Mouse (Mus musculus): ENCODE measurements around the gene Rcbtb2. TPM values are rescaled to one million over a fixed set of nuclear protein-coding genes. Genes with fewer than 3 reads are reported as not detected.

The Rcbtb2 gene
- total and polyA plus RNA-seq, 2 experiments from 2014 or later: 47.8 to 57.5 TPM

DNA sequence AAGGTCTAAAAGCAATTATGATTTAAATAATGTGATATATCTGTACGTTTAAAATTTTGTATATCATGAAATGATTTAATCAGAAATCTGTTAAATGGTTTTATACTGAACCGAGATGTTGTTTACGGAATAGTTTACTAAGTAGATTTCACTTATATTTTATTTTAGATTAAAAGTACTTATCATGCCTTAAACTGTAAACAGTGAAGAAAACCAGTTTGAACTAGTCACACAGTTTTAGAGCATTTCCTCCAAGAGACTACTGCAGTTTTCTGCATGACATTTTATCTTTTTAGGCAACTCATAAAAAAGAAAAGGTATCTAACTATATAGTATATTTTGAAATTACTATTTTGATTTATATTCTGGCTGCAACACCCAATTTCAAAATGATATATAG is 117.0 kb downstream of the Rcbtb2 start:
- 35% methylated on average over 3 of the region's 3 CpGs for WGBS

DNA sequence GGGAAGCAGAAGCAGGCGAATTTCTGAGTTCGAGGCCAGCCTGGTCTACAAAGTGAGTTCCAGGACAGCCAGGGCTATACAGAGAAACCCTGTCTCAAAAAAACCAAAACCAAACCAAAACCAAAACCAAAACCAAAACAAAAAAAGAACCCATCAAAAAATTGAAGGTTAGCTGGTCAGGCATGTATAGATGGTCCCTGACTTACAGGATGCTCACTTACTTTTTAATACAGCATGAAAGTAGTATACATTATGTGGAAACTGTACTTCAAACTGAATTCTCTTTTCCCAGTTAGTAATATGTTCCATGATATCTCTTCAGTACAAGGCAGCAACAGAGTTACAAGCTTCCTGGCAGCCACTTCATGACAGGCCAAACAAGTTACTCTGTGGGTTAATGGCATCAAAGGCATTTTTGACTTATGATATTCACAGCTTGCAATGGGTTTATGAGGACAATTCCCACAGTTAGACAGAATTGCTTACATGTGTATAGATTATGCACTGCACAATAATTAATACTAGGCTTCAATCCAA is 121.3 kb downstream of the Rcbtb2 start:
- Histone ChIP-seq H3K4me2 (ENCODE audit: low read depth, low read length) (no peak overlapping the region), H3K4me3 (ENCODE audit: low read depth, low read length) (no peak overlapping the region), H3K4me1 (ENCODE audit: control insufficient read depth, insufficient read depth) (peaks cover 12% of the 10 kb centered on the region), H3K9ac (replicated peaks; ENCODE audit: low read depth, low read length) (no peak overlapping the region), H3K9me3 (replicated peaks; ENCODE audit: control insufficient read depth, low read length) (no peaks in the 10 kb centered on the region), H3K36me3 (replicated peaks; ENCODE audit: control insufficient read depth, insufficient read depth, low read length) (peaks cover 6% of the 10 kb centered on the region; the same call in 1 of the 2 replicates), H3K27ac (ENCODE audit: low read depth) (peak overlapping the region; percentile 25; the same call in 1 of the 2 replicates), H3K27me3 (ENCODE audit: control insufficient read depth, insufficient read depth, low read length) (no peaks in the 10 kb centered on the region)
- no peak for TF ChIP-seq CTCF (IDR thresholded peaks at IDR 0.05; ENCODE audit: low read depth)
- 83% methylated on average over 2 of the region's 2 CpGs for WGBS
- DNase-seq (ENCODE audit: low spot score) (no peak), ATAC-seq (ENCODE audit: insufficient read depth, low read depth) (no peak)

More for the DNA sequence above, 117.0 kb downstream of the Rcbtb2 start:
- no peak overlapping the region for H3K27ac ChIP-seq (ENCODE audit: low read depth)
- H3K4me2 ChIP-seq (ENCODE audit: low read depth, low read length): peak overlapping the region; percentile 46; the same call in 1 of the 2 replicates
- H3K9ac ChIP-seq (replicated peaks; ENCODE audit: low read depth, low read length): no peak overlapping the region
- H3K27me3 ChIP-seq (ENCODE audit: control insufficient read depth, insufficient read depth, low read length): no peaks in the 10 kb centered on the region
- peaks cover 6% of the 10 kb centered on the region; the same call in 1 of the 2 replicates for H3K36me3 ChIP-seq (replicated peaks; ENCODE audit: control insufficient read depth, insufficient read depth, low read length)
- no peak for DNase-seq (ENCODE audit: low spot score)
- peak overlapping the region; percentile 70 for H3K4me3 ChIP-seq (ENCODE audit: low read depth, low read length)
- TF ChIP-seq EP300 (IDR thresholded peaks at IDR 0.05; ENCODE audit: low read depth) (no peak), CTCF (IDR thresholded peaks at IDR 0.05; ENCODE audit: low read depth) (no peak)
- no peak for ATAC-seq (ENCODE audit: insufficient read depth, low read depth)
- no peaks in the 10 kb centered on the region; the same call in 1 of the 2 replicates for H3K9me3 ChIP-seq (replicated peaks; ENCODE audit: control insufficient read depth, low read length)
- peaks cover 20% of the 10 kb centered on the region for H3K4me1 ChIP-seq (ENCODE audit: control insufficient read depth, insufficient read depth)

DNA sequence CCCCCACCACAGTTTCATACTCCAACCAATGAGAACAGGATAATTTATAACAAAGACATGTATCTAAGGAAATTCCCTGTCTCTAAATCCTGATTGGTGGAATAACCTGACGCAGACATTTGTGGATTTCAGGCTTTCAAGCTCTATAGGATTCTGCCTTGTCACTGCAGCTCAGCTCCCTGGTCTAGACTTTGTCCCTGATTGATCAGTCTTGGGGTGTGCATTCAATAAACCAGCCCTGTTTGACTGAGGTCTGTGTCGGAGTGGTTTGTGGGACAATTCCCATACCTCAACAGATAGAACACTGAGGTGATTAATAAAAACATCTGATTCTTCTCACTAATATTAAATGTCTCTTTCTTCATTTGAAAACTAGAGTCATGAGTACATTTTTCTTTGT is 127.2 kb downstream of the Rcbtb2 start:
- WGBS: 98% methylated on average over 2 of the region's 2 CpGs
- Histone ChIP-seq H3K4me3 (ENCODE audit: low read depth, low read length) (no peak overlapping the region), H3K9ac (replicated peaks; ENCODE audit: low read depth, low read length) (no peak overlapping the region), H3K4me1 (ENCODE audit: control insufficient read depth, insufficient read depth) (no peaks in the 10 kb centered on the region), H3K27ac (ENCODE audit: low read depth) (no peak overlapping the region), H3K36me3 (replicated peaks; ENCODE audit: control insufficient read depth, insufficient read depth, low read length) (no peaks in the 10 kb centered on the region), H3K9me3 (replicated peaks; ENCODE audit: control insufficient read depth, low read length) (no peaks in the 10 kb centered on the region), H3K27me3 (ENCODE audit: control insufficient read depth, insufficient read depth, low read length) (no peaks in the 10 kb centered on the region), H3K4me2 (ENCODE audit: low read depth, low read length) (no peak overlapping the region)
- no peak for TF ChIP-seq CTCF (IDR thresholded peaks at IDR 0.05; ENCODE audit: low read depth)
- TF ChIP-seq EP300 (IDR thresholded peaks at IDR 0.05; ENCODE audit: low read depth): no peak
- DNase-seq (ENCODE audit: low spot score): no peak
- no peak for ATAC-seq (ENCODE audit: insufficient read depth, low read depth)

DNA sequence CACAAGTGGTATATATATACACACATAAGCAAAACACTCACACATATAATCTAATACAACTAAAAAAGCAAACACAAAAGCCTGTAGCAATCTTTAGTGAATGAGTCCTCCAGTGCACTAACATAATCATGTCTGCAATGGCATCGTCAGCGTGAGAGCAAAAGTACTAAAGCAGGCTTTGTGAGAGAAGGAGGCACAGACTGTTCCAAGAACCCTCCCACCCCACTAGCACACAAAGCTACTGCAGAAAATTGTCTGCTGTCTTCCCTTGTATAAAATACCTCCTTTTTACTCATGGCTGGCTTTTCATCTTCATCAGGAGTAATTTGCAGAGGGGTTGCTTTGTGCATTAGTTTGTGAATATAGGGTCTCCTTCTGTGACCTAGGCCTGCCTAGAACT is 129.4 kb downstream of the Rcbtb2 start:
- Histone ChIP-seq H3K36me3 (replicated peaks; ENCODE audit: control insufficient read depth, insufficient read depth, low read length) (no peaks in the 10 kb centered on the region), H3K4me1 (ENCODE audit: control insufficient read depth, insufficient read depth) (no peaks in the 10 kb centered on the region), H3K27ac (ENCODE audit: low read depth) (peak overlapping the region; percentile 58), H3K9me3 (replicated peaks; ENCODE audit: control insufficient read depth, low read length) (no peaks in the 10 kb centered on the region), H3K27me3 (ENCODE audit: control insufficient read depth, insufficient read depth, low read length) (no peaks in the 10 kb centered on the region), H3K9ac (replicated peaks; ENCODE audit: low read depth, low read length) (no peak overlapping the region), H3K4me2 (ENCODE audit: low read depth, low read length) (no peak overlapping the region), H3K4me3 (ENCODE audit: low read depth, low read length) (no peak overlapping the region)
- TF ChIP-seq CTCF (IDR thresholded peaks at IDR 0.05; ENCODE audit: low read depth) (no peak), EP300 (IDR thresholded peaks at IDR 0.05; ENCODE audit: low read depth) (no peak)
- DNase-seq (ENCODE audit: low spot score) (no peak), ATAC-seq (ENCODE audit: insufficient read depth, low read depth) (no peak)
- 82% methylated on average over 2 of the region's 2 CpGs for WGBS

DNA sequence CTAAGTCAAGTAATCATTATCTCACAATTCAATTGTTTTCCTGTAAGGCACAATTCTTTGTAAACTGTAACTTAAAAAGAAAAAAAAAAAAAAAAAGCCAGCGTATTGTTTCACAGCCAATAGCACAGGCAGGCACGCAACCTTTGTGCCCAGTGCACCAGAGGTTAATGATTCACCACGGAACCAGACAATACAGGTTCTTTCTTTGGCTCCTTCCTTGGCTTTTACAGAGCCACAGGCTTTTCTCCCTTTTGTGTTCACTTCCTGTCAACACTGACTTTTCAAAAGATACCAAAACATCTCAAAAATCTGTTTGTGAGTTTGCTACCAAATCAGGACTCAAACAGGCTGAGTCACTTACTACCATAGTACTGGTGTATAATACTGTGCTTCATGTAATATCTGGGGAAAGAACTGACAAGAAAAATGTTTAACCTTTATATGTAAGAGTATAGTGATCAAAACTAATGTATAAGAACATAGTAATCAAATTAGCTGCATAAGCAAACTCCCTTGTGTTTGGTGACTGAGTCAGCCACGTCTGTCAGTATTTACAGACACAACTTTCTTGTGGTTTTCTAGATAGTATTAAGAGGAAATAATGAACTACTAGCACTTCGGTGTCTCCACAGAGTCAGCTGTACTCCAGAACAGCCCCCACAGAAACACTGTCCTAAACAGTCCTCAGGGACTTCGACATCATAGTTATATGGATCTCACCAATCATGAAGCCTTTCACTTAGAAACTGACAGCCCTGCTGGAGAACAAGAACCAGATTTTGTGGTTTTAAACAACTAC is 130.8 kb downstream of the Rcbtb2 start:
- H3K4me2 ChIP-seq (ENCODE audit: low read depth, low read length): no peak overlapping the region
- H3K36me3 ChIP-seq (replicated peaks; ENCODE audit: control insufficient read depth, insufficient read depth, low read length): no peaks in the 10 kb centered on the region
- no peak for DNase-seq (ENCODE audit: low spot score)
- no peak overlapping the region for H3K4me3 ChIP-seq (ENCODE audit: low read depth, low read length)
- ATAC-seq (ENCODE audit: insufficient read depth, low read depth): peak; percentile 27; the same call in 1 of the 2 replicates
- no peaks in the 10 kb centered on the region for H3K4me1 ChIP-seq (ENCODE audit: control insufficient read depth, insufficient read depth)
- peak overlapping the region; percentile 61 for H3K27ac ChIP-seq (ENCODE audit: low read depth)
- TF ChIP-seq CTCF (IDR thresholded peaks at IDR 0.05; ENCODE audit: low read depth) (no peak), EP300 (IDR thresholded peaks at IDR 0.05; ENCODE audit: low read depth) (no peak)
- H3K27me3 ChIP-seq (ENCODE audit: control insufficient read depth, insufficient read depth, low read length): no peaks in the 10 kb centered on the region
- no peak overlapping the region for H3K9ac ChIP-seq (replicated peaks; ENCODE audit: low read depth, low read length)
- 60% methylated on average over 6 of the region's 6 CpGs for WGBS
- H3K9me3 ChIP-seq (replicated peaks; ENCODE audit: control insufficient read depth, low read length): no peaks in the 10 kb centered on the region

Measured in heart, postnatal 0 days (tissue).